25 mouse cellular contexts compared by ENCODE assay signal in the genomic region with DNA sequence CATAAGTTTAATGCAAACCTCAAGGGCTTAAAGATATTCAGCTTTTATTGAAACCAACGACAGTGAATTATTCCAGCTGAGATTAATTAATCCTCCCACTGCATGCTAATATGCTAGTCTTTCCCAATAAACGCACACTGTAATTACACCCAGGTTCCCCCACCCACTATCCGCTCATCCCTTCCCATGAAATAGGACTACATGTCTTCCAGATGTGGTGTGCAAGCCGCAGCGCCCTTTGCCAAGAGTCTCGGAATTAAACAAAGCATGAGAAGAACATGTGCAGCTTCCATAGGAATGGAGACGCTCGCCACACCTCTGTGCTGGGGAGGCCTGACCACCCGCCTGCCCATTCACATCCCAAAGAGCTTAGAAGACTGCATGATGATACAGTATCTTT.
DNase-seq lines count a peak whose midpoint lies in the region; ATAC-seq lines count a peak whose summit lies in the region.
"Had no signal": no experiment of that assay in that cellular context is flagged by ENCODE, and none has a peak within 500 bp of the region (broad histone marks: within the 10 kb centered on the region; RNA-seq: fewer than 3 reads in every experiment).

No protein-coding gene starts in this region.

- no peaks in the 10 kb centered on the region for H3K36me3 ChIP-seq in hindbrain, embryonic 16.5 days (ENCODE audit: control insufficient read depth, insufficient read depth, low read length)
- H3K36me3 ChIP-seq in hindbrain, embryonic 14.5 days (replicated peaks; ENCODE audit: control insufficient read depth, insufficient read depth), result no peaks in the 10 kb centered on the region
- H3K36me3 ChIP-seq in embryonic facial prominence, embryonic 11.5 days (replicated peaks; ENCODE audit: control insufficient read depth, insufficient read depth, low read depth, low read length), result no peaks in the 10 kb centered on the region
- no peaks in the 10 kb centered on the region for H3K36me3 ChIP-seq in embryonic facial prominence, embryonic 14.5 days (ENCODE audit: control insufficient read depth, insufficient read depth, low read length)
- no peaks in the 10 kb centered on the region for H3K36me3 ChIP-seq in limb, embryonic 15.5 days
- H3K36me3 ChIP-seq: forebrain, embryonic 12.5 days; G1E; hindbrain, embryonic 12.5 days; liver, embryonic 13.5 days had no signal

- no peaks in the 10 kb centered on the region; the same call in 1 of the 2 replicates for H3K9me3 ChIP-seq in hindbrain, embryonic 16.5 days (ENCODE audit: control insufficient read depth, low read length)
- H3K9me3 ChIP-seq in hindbrain, embryonic 14.5 days (ENCODE audit: control insufficient read depth, low read length), result no peaks in the 10 kb centered on the region
- H3K9me3 ChIP-seq in embryonic facial prominence, embryonic 11.5 days (replicated peaks; ENCODE audit: control insufficient read depth, low read length), result no peaks in the 10 kb centered on the region
- 0 out of 2 replicates have a peak, but pooled peaks cover 7% of the 10 kb centered on the region for H3K9me3 ChIP-seq in embryonic facial prominence, embryonic 14.5 days (ENCODE audit: control insufficient read depth, low read length)
- H3K9me3 ChIP-seq in limb, embryonic 15.5 days, result no peaks in the 10 kb centered on the region

- no peak overlapping the region for H3K27ac ChIP-seq in hindbrain, embryonic 16.5 days (ENCODE audit: low read depth, low read length)
- H3K27ac ChIP-seq in hindbrain, embryonic 14.5 days, result no peak overlapping the region
- no peak overlapping the region for H3K27ac ChIP-seq in embryonic facial prominence, embryonic 11.5 days (replicated peaks; ENCODE audit: low read depth, low read length)
- H3K27ac ChIP-seq in embryonic facial prominence, embryonic 14.5 days (replicated peaks; ENCODE audit: low read depth, low read length), result no peak overlapping the region
- H3K27ac ChIP-seq in limb, embryonic 15.5 days, result no peak overlapping the region
- H3K27ac ChIP-seq: forebrain, embryonic 12.5 days; hindbrain, embryonic 12.5 days; kidney, postnatal 0 days; left cerebral cortex, adult 2 months; liver, embryonic 13.5 days had no signal

- no peak overlapping the region for H3K9ac ChIP-seq in hindbrain, embryonic 16.5 days (ENCODE audit: low read depth, low read length)
- no peak overlapping the region for H3K9ac ChIP-seq in hindbrain, embryonic 14.5 days
- H3K9ac ChIP-seq in embryonic facial prominence, embryonic 11.5 days (replicated peaks; ENCODE audit: low read length), result no peak overlapping the region
- no peak overlapping the region for H3K9ac ChIP-seq in embryonic facial prominence, embryonic 14.5 days (ENCODE audit: low read depth, low read length)
- H3K9ac ChIP-seq in limb, embryonic 15.5 days, result no peak overlapping the region
- H3K9ac ChIP-seq: forebrain, embryonic 12.5 days; hindbrain, embryonic 12.5 days; liver, embryonic 13.5 days had no signal

- DNase-seq in hindbrain, embryonic 14.5 days (ENCODE audit: low spot score), result no peak
- peak; percentile 54 for DNase-seq in embryonic facial prominence, embryonic 11.5 days (ENCODE audit: low spot score)
- DNase-seq in embryonic facial prominence, embryonic 14.5 days (ENCODE audit: low spot score), result peak; percentile 89
- DNase-seq in adrenal gland, postnatal 14 days, result no peak
- no peak for DNase-seq in left cerebral cortex, adult 11 months (ENCODE audit: low spot score)
- DNase-seq: B cell, adult 2 months; cerebellum, adult 18-20 months; cerebellum, postnatal 14 days; kidney, adult 18-20 months; layer of hippocampus, adult 9-11 months; left cerebral cortex, postnatal 4 days; liver, embryonic 13.5 days; lung, adult 2 months; thymus, postnatal 36 days had no signal

- H3K4me3 ChIP-seq in hindbrain, embryonic 16.5 days (ENCODE audit: low read length), result no peak overlapping the region
- no peak overlapping the region for H3K4me3 ChIP-seq in hindbrain, embryonic 14.5 days (replicated peaks; ENCODE audit: low read length)
- no peak overlapping the region for H3K4me3 ChIP-seq in embryonic facial prominence, embryonic 11.5 days (ENCODE audit: low read depth, low read length)
- no peak overlapping the region for H3K4me3 ChIP-seq in embryonic facial prominence, embryonic 14.5 days (ENCODE audit: low read depth, low read length)
- H3K4me3 ChIP-seq in limb, embryonic 15.5 days, result no peak overlapping the region
- H3K4me3 ChIP-seq: erythroblast, embryonic 14.5 days; forebrain, embryonic 12.5 days; hindbrain, embryonic 12.5 days; left cerebral cortex, adult 2 months; liver, embryonic 13.5 days had no signal

- 66% methylated on average over 9 of the region's 9 CpGs for WGBS in hindbrain, embryonic 16.5 days
- WGBS in hindbrain, embryonic 14.5 days, result 72% methylated on average over 9 of the region's 9 CpGs
- WGBS in embryonic facial prominence, embryonic 11.5 days, result 55% methylated on average over 9 of the region's 9 CpGs
- 43% methylated on average over 9 of the region's 9 CpGs for WGBS in embryonic facial prominence, embryonic 14.5 days
- 44% methylated on average over 9 of the region's 9 CpGs for WGBS in limb, embryonic 15.5 days

- H3K27me3 ChIP-seq in hindbrain, embryonic 16.5 days (replicated peaks; ENCODE audit: control insufficient read depth, insufficient read depth, low read length), result no peaks in the 10 kb centered on the region
- no peaks in the 10 kb centered on the region for H3K27me3 ChIP-seq in hindbrain, embryonic 14.5 days (ENCODE audit: control insufficient read depth, insufficient read depth, low read length)
- no peaks in the 10 kb centered on the region for H3K27me3 ChIP-seq in embryonic facial prominence, embryonic 11.5 days (ENCODE audit: control insufficient read depth, insufficient read depth, low read length)
- H3K27me3 ChIP-seq in embryonic facial prominence, embryonic 14.5 days (replicated peaks; ENCODE audit: control insufficient read depth, insufficient read depth, low read length), result no peaks in the 10 kb centered on the region
- no peaks in the 10 kb centered on the region for H3K27me3 ChIP-seq in limb, embryonic 15.5 days
- H3K27me3 ChIP-seq: CH12.LX; forebrain, embryonic 12.5 days; hindbrain, embryonic 12.5 days; liver, embryonic 13.5 days; Patski had no signal

- H3K4me2 ChIP-seq in hindbrain, embryonic 16.5 days (ENCODE audit: low read length), result no peak overlapping the region
- H3K4me2 ChIP-seq in hindbrain, embryonic 14.5 days (replicated peaks), result no peak overlapping the region
- H3K4me2 ChIP-seq in embryonic facial prominence, embryonic 11.5 days (ENCODE audit: low read depth, low read length), result no peak overlapping the region
- H3K4me2 ChIP-seq in embryonic facial prominence, embryonic 14.5 days (ENCODE audit: low read depth, low read length), result no peak overlapping the region
- no peak overlapping the region for H3K4me2 ChIP-seq in limb, embryonic 15.5 days
- H3K4me2 ChIP-seq: forebrain, embryonic 12.5 days; hindbrain, embryonic 12.5 days; liver, embryonic 13.5 days had no signal

- 0 out of 2 replicates have a peak, but pooled peaks have one; percentile 17 for ATAC-seq in hindbrain, embryonic 16.5 days
- ATAC-seq in hindbrain, embryonic 14.5 days (ENCODE audit: low FRiP score), result no peak
- peak; percentile 45; the same call in 1 of the 2 replicates for ATAC-seq in embryonic facial prominence, embryonic 11.5 days (replicated peaks; ENCODE audit: insufficient number of reproducible peaks, low FRiP score, low TSS enrichment, low read depth)
- peak; percentile 70; the same call in 1 of the 2 replicates for ATAC-seq in embryonic facial prominence, embryonic 14.5 days (ENCODE audit: low read depth)
- peak; percentile 71; the same call in 1 of the 2 replicates for ATAC-seq in limb, embryonic 15.5 days (ENCODE audit: insufficient number of reproducible peaks, low FRiP score, low TSS enrichment, low read depth)
- ATAC-seq: inflammation-experienced regulatory T-cells, adult 6 months; Patski had no signal

- H3K4me1 ChIP-seq in hindbrain, embryonic 16.5 days (ENCODE audit: control insufficient read depth, insufficient read depth, low read depth, low read length), result no peaks in the 10 kb centered on the region
- no peaks in the 10 kb centered on the region for H3K4me1 ChIP-seq in hindbrain, embryonic 14.5 days (replicated peaks; ENCODE audit: control insufficient read depth, insufficient read depth, low read length)
- H3K4me1 ChIP-seq in embryonic facial prominence, embryonic 11.5 days (ENCODE audit: control insufficient read depth, insufficient read depth, low read length), result no peaks in the 10 kb centered on the region
- no peaks in the 10 kb centered on the region; the same call in 1 of the 2 replicates for H3K4me1 ChIP-seq in embryonic facial prominence, embryonic 14.5 days (ENCODE audit: control insufficient read depth, insufficient read depth, low read length)
- H3K4me1 ChIP-seq in limb, embryonic 15.5 days, result 0 out of 2 replicates have a peak, but pooled peaks cover 8% of the 10 kb centered on the region
- H3K4me1 ChIP-seq: forebrain, embryonic 12.5 days; hindbrain, embryonic 12.5 days had no signal

Comparison
In these comparisons a context has a peak if more than half of its experiments do, and no peak if none do; other contexts are left out.
1. DNase-seq: peak in embryonic facial prominence, embryonic 11.5 days (single experiment) and embryonic facial prominence, embryonic 14.5 days (single experiment); none in hindbrain, embryonic 14.5 days (single experiment), adrenal gland, postnatal 14 days (single experiment) and left cerebral cortex, adult 11 months (single experiment).